Mouse (Mus musculus) thymus, adult 2 months (tissue): Measurements from ENCODE around the gene Myzap.

ENCODE experiments used
- CTCF ChIP-seq: fragments of 200-500 bp; IDR thresholded peaks from 2 replicates; pipeline ENCODE4 v1.5.1; 2012; ENCODE audit warnings: mild to moderate bottlenecking, control low read depth, low read length, moderate library complexity, borderline replicate concordance; ENCODE audit not compliant: control insufficient read depth, poor library complexity, insufficient read depth; ENCODE audit errors: extremely low read depth
- POLR2A ChIP-seq: fragments of 200-500 bp; IDR thresholded peaks from 2 replicates; pipeline ENCODE4 v1.6.1; 2012; ENCODE audit warnings: mild to moderate bottlenecking, low read length, control low read depth, moderate library complexity; ENCODE audit not compliant: control insufficient read depth, poor library complexity, insufficient read depth; ENCODE audit errors: extremely low read depth

DNA sequence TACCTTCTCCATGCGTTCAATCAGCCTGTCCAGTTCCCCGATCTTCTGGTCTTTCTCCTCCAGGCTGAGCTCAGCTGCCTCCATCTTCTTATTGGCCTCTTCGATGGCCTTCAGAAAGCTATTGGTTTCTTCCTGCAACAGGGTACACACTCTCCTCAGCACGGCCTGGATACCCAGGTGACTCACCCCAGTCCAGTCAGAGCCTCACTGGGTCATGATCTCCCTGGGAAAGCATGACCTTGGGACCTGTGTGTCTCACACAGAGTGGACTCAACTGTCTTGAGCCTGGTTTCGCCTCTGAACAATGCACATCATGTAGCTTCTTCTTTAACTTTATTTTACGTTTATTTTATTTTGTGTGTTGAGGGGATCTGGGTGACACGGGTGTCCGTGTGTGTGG lies 42.0 kb downstream of the Myzap start:
- TF ChIP-seq POLR2A (no peak), CTCF (no peak)
